Mouse (Mus musculus): ENCODE data around the gene Mpeg1. TPM values are rescaled to one million over a fixed set of nuclear protein-coding genes. Genes with fewer than 3 reads are reported as not detected.

Mpeg1 gene
- polyA plus RNA-seq, 1 experiment: 7.0 TPM

GRCm38 (mm10) chr19:12488205-12488966 is 27.8 kb downstream of the Mpeg1 start:
- TF ChIP-seq CTCF (IDR thresholded peaks at IDR 0.05; ENCODE audit: borderline replicate concordance, insufficient read depth, low read length): peak; percentile 33; the same call in 1 of the 2 replicates
- no peak for TF ChIP-seq POLR2A (IDR thresholded peaks at IDR 0.05; ENCODE audit: low read depth, low read length)
- Histone ChIP-seq H3K27ac (ENCODE audit: insufficient read depth, low read length) (no peak overlapping the region), H3K4me3 (ENCODE audit: insufficient read depth, low read length) (no peak overlapping the region), H3K4me1 (ENCODE audit: control insufficient read depth, insufficient read depth, low read length) (peaks cover 8% of the 10 kb centered on the region; the same call in 1 of the 2 replicates)

- no peak for TF ChIP-seq CTCF (IDR thresholded peaks at IDR 0.05; ENCODE audit: borderline replicate concordance, insufficient read depth, low read length)
- no peak for TF ChIP-seq POLR2A (IDR thresholded peaks at IDR 0.05; ENCODE audit: low read depth, low read length)
- H3K4me1 ChIP-seq (ENCODE audit: control insufficient read depth, insufficient read depth, low read length): peaks cover 8% of the 10 kb centered on the region; the same call in 1 of the 2 replicates
- no peak overlapping the region for H3K27ac ChIP-seq (ENCODE audit: insufficient read depth, low read length)
- H3K4me3 ChIP-seq (ENCODE audit: insufficient read depth, low read length): no peak overlapping the region
Observed at GRCm38 (mm10) chr19:12488969-12489674, 28.5 kb downstream of the Mpeg1 start.

- TF ChIP-seq POLR2A (IDR thresholded peaks at IDR 0.05; ENCODE audit: low read depth, low read length) (no peak), CTCF (IDR thresholded peaks at IDR 0.05; ENCODE audit: borderline replicate concordance, insufficient read depth, low read length) (no peak)
- Histone ChIP-seq H3K4me1 (ENCODE audit: control insufficient read depth, insufficient read depth, low read length) (peaks cover 8% of the 10 kb centered on the region; the same call in 1 of the 2 replicates), H3K27ac (ENCODE audit: insufficient read depth, low read length) (no peak overlapping the region), H3K4me3 (ENCODE audit: insufficient read depth, low read length) (no peak overlapping the region)
Observed at GRCm38 (mm10) chr19:12489675-12490570, 29.3 kb downstream of the Mpeg1 start.

- H3K27ac ChIP-seq (ENCODE audit: insufficient read depth, low read length): no peak overlapping the region
- H3K4me1 ChIP-seq (ENCODE audit: control insufficient read depth, insufficient read depth, low read length): peaks cover 8% of the 10 kb centered on the region; the same call in 1 of the 2 replicates
- TF ChIP-seq CTCF (IDR thresholded peaks at IDR 0.05; ENCODE audit: borderline replicate concordance, insufficient read depth, low read length) (no peak), POLR2A (IDR thresholded peaks at IDR 0.05; ENCODE audit: low read depth, low read length) (no peak)
- no peak overlapping the region for H3K4me3 ChIP-seq (ENCODE audit: insufficient read depth, low read length)
Observed at GRCm38 (mm10) chr19:12491636-12492035, 31.1 kb downstream of the Mpeg1 start.

- no peak for TF ChIP-seq CTCF (IDR thresholded peaks at IDR 0.05; ENCODE audit: borderline replicate concordance, insufficient read depth, low read length)
- no peak for TF ChIP-seq POLR2A (IDR thresholded peaks at IDR 0.05; ENCODE audit: low read depth, low read length)
- H3K4me3 ChIP-seq (ENCODE audit: insufficient read depth, low read length): no peak overlapping the region
- no peaks in the 10 kb centered on the region for H3K4me1 ChIP-seq (ENCODE audit: control insufficient read depth, insufficient read depth, low read length)
- H3K27ac ChIP-seq (ENCODE audit: insufficient read depth, low read length): no peak overlapping the region
Observed at GRCm38 (mm10) chr19:12493453-12494186, 33.0 kb downstream of the Mpeg1 start.

GRCm38 (mm10) chr19:12494187-12494458 is 33.5 kb downstream of the Mpeg1 start:
- Histone ChIP-seq H3K27ac (ENCODE audit: insufficient read depth, low read length) (no peak overlapping the region), H3K4me3 (ENCODE audit: insufficient read depth, low read length) (no peak overlapping the region), H3K4me1 (ENCODE audit: control insufficient read depth, insufficient read depth, low read length) (no peaks in the 10 kb centered on the region)
- TF ChIP-seq CTCF (IDR thresholded peaks at IDR 0.05; ENCODE audit: borderline replicate concordance, insufficient read depth, low read length) (no peak), POLR2A (IDR thresholded peaks at IDR 0.05; ENCODE audit: low read depth, low read length) (no peak)

GRCm38 (mm10) chr19:12494972-12495535 is 34.5 kb downstream of the Mpeg1 start:
- H3K27ac ChIP-seq (ENCODE audit: insufficient read depth, low read length): no peak overlapping the region
- peaks cover 5% of the 10 kb centered on the region; the same call in 1 of the 2 replicates for H3K4me1 ChIP-seq (ENCODE audit: control insufficient read depth, insufficient read depth, low read length)
- H3K4me3 ChIP-seq (ENCODE audit: insufficient read depth, low read length): no peak overlapping the region
- TF ChIP-seq POLR2A (IDR thresholded peaks at IDR 0.05; ENCODE audit: low read depth, low read length) (no peak), CTCF (IDR thresholded peaks at IDR 0.05; ENCODE audit: borderline replicate concordance, insufficient read depth, low read length) (no peak)

GRCm38 (mm10) chr19:12496241-12496640 is 35.7 kb downstream of the Mpeg1 start:
- Histone ChIP-seq H3K4me1 (ENCODE audit: control insufficient read depth, insufficient read depth, low read length) (peaks cover 5% of the 10 kb centered on the region; the same call in 1 of the 2 replicates), H3K27ac (ENCODE audit: insufficient read depth, low read length) (no peak overlapping the region), H3K4me3 (ENCODE audit: insufficient read depth, low read length) (no peak overlapping the region)
- no peak for TF ChIP-seq CTCF (IDR thresholded peaks at IDR 0.05; ENCODE audit: borderline replicate concordance, insufficient read depth, low read length)

GRCm38 (mm10) chr19:12497909-12498308 is 37.3 kb downstream of the Mpeg1 start:
- peaks cover 5% of the 10 kb centered on the region; the same call in 1 of the 2 replicates for H3K4me1 ChIP-seq (ENCODE audit: control insufficient read depth, insufficient read depth, low read length)
- no peak overlapping the region for H3K4me3 ChIP-seq (ENCODE audit: insufficient read depth, low read length)
- H3K27ac ChIP-seq (ENCODE audit: insufficient read depth, low read length): no peak overlapping the region
- TF ChIP-seq CTCF (IDR thresholded peaks at IDR 0.05; ENCODE audit: borderline replicate concordance, insufficient read depth, low read length) (no peak), POLR2A (IDR thresholded peaks at IDR 0.05; ENCODE audit: low read depth, low read length) (no peak)
